In the genomic region with DNA sequence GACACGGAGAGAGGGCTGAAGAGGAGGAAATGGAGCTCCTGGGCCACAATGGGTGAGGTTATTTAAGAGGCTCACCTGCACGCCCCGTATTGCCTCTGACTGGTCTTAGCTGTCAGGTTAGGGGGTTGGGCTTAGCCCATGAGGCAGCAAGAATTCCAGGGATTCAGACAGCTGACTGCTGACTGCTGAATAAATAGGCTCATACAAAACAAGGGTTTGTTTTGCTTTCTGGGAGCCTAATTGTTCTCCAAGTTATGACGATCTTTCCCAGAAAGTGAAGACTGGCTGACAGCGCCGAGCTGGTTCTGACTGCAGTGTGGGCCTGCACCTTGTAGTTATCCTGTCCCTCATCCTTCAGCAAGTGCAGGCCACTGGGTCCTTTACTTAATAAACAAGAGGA, we compare ENCODE assay signal across 24 mouse cellular contexts.
DNase-seq lines count a peak whose midpoint lies in the region; ATAC-seq and TF ChIP-seq lines count a peak whose summit lies in the region.
"Had no signal": no experiment of that assay in that cellular context is flagged by ENCODE, and none has a peak within 500 bp of the region (broad histone marks: within the 10 kb centered on the region; RNA-seq: fewer than 3 reads in every experiment).

No protein-coding gene starts in this region.

- ATAC-seq in kidney, postnatal 0 days (replicated peaks; ENCODE audit: low FRiP score, low read depth): no peak
- ATAC-seq: activated CD4-positive, CD25-positive, alpha-beta regulatory T cell, adult 4 months; forebrain, embryonic 15.5 days; intestine, embryonic 16.5 days; midbrain, embryonic 15.5 days had no signal

- no peak overlapping the region for H3K4me3 ChIP-seq in kidney, postnatal 0 days (replicated peaks; ENCODE audit: low read depth, low read length)
- H3K4me3 ChIP-seq: embryonic facial prominence, embryonic 15.5 days; forebrain, embryonic 15.5 days; hindbrain, embryonic 15.5 days; liver, embryonic 13.5 days; midbrain, embryonic 15.5 days; myocyte; neural tube, embryonic 13.5 days had no signal

- H3K27ac ChIP-seq in kidney, postnatal 0 days: no peak overlapping the region
- H3K27ac ChIP-seq: embryonic facial prominence, embryonic 15.5 days; forebrain, embryonic 15.5 days; hindbrain, embryonic 15.5 days; liver, embryonic 13.5 days; macrophage; midbrain, embryonic 15.5 days; neural tube, embryonic 13.5 days had no signal

- no peaks in the 10 kb centered on the region; the same call in 1 of the 2 replicates for H3K4me1 ChIP-seq in kidney, postnatal 0 days (replicated peaks; ENCODE audit: insufficient read depth, low read length)
- H3K4me1 ChIP-seq: liver, embryonic 13.5 days had no signal

- DNase-seq in heart, adult 18-20 months: peak; percentile 25 to 30
- DNase-seq in heart, adult 8-10 months (ENCODE audit: low spot score): no peak
- DNase-seq in kidney, postnatal 0 days (ENCODE audit: low spot score): peak; percentile 11
- DNase-seq in kidney, postnatal 25 days: no peak
- peak; percentile 2 for DNase-seq in CD4-positive helper T cell, adult 2 months (ENCODE audit: low read depth, low spot score)
- DNase-seq in brain, adult 2 months (ENCODE audit: low read depth, low spot score): peak; percentile 68
- DNase-seq in right cerebral cortex, postnatal 25 days: no peak
- DNase-seq: adrenal gland, adult 8-10 months; B cell, adult 2 months; cerebellum, adult 8-10 months; gastrocnemius, postnatal 36 days; liver, embryonic 13.5 days; lung, adult 2 months; retina, postnatal 1 day; thymus, postnatal 14 days had no signal

- no peaks in the 10 kb centered on the region for H3K36me3 ChIP-seq in kidney, postnatal 0 days (ENCODE audit: insufficient read depth, low read length)
- H3K36me3 ChIP-seq: embryonic facial prominence, embryonic 15.5 days; hindbrain, embryonic 15.5 days; liver, embryonic 13.5 days; midbrain, embryonic 15.5 days; neural tube, embryonic 13.5 days had no signal

- WGBS in kidney, postnatal 0 days: 62% methylated on average over 6 of the region's 6 CpGs

- no peak overlapping the region for H3K9ac ChIP-seq in kidney, postnatal 0 days (ENCODE audit: low read depth, low read length)
- H3K9ac ChIP-seq: embryonic facial prominence, embryonic 15.5 days; forebrain, embryonic 15.5 days; hindbrain, embryonic 15.5 days; liver, embryonic 13.5 days; midbrain, embryonic 15.5 days; neural tube, embryonic 13.5 days had no signal

- H3K4me2 ChIP-seq in kidney, postnatal 0 days (ENCODE audit: low read length): no peak overlapping the region
- H3K4me2 ChIP-seq: embryonic facial prominence, embryonic 15.5 days; forebrain, embryonic 15.5 days; hindbrain, embryonic 15.5 days; liver, embryonic 13.5 days; midbrain, embryonic 15.5 days; neural tube, embryonic 13.5 days had no signal

- no peak for TF ChIP-seq CTCF in kidney, postnatal 0 days (IDR thresholded peaks at IDR 0.05; ENCODE audit: low read depth)

- H3K27me3 ChIP-seq in kidney, postnatal 0 days (ENCODE audit: insufficient read depth, low read length): no peaks in the 10 kb centered on the region
- H3K27me3 ChIP-seq: embryonic facial prominence, embryonic 15.5 days; forebrain, embryonic 15.5 days; hindbrain, embryonic 15.5 days; liver, embryonic 13.5 days; midbrain, embryonic 15.5 days; neural tube, embryonic 13.5 days had no signal

- no peaks in the 10 kb centered on the region for H3K9me3 ChIP-seq in kidney, postnatal 0 days (replicated peaks; ENCODE audit: low read length)
- H3K9me3 ChIP-seq: embryonic facial prominence, embryonic 15.5 days; forebrain, embryonic 15.5 days; hindbrain, embryonic 15.5 days; liver, embryonic 13.5 days; midbrain, embryonic 15.5 days; neural tube, embryonic 13.5 days had no signal

Comparison
In these comparisons a context has a peak if more than half of its experiments do, and no peak if none do; other contexts are left out.
1. DNase-seq: peak in heart, adult 18-20 months (2 of 2), kidney, postnatal 0 days (single experiment), CD4-positive helper T cell, adult 2 months (single experiment) and brain, adult 2 months (single experiment); none in heart, adult 8-10 months (single experiment), kidney, postnatal 25 days (0 of 2) and right cerebral cortex, postnatal 25 days (single experiment).